Mouse (Mus musculus) MEL (cell line): ENCODE data around the gene Clca3b. TPM values are rescaled to one million over a fixed set of nuclear protein-coding genes. Genes with fewer than 3 reads are reported as not detected.

Source experiments
- DNase-seq: peaks from one replicate; pipeline ENCODE4 v3.0.0; 2011; ENCODE audit warnings: low read depth, low spot score
- H3K27ac ChIP-seq: 2 replicates; pipeline ENCODE4 v1.5.1; 2012; ENCODE audit warnings: low read depth, mild to moderate bottlenecking, control low read depth, low read length, moderate library complexity; ENCODE audit not compliant: control insufficient read depth
- H3K27me3 ChIP-seq, 2 experiments: fragments of 150-350 bp in 1 of 2; sonication (generic) in 1 of 2; 2 replicates each; pipeline ENCODE4 v1.6.1; 2012; ENCODE audit warnings: low read length in 2 of 2, mild to moderate bottlenecking in 2 of 2, improper control_type of control experiment in 1 of 2, moderate library complexity in 1 of 2; ENCODE audit not compliant: insufficient read depth in 2 of 2, control insufficient read depth in 1 of 2
- H3K36me3 ChIP-seq, 2 experiments: 2 replicates each; pipeline ENCODE4 v1.6.1; 2012 to 2014; ENCODE audit warnings: low read length in 2 of 2, improper control_type of control experiment in 1 of 2, inconsistent platforms in 1 of 2, mild to moderate bottlenecking in 1 of 2; ENCODE audit not compliant: insufficient read depth in 2 of 2, control insufficient read depth in 1 of 2
- H3K4me1 ChIP-seq, 2 experiments: fragments of 150-350 bp in 1 of 2; sonication (generic) in 1 of 2; 2 replicates each; pipeline ENCODE4 v1.6.1; 2012; ENCODE audit warnings: low read length in 2 of 2, improper control_type of control experiment in 1 of 2, mild to moderate bottlenecking in 1 of 2; ENCODE audit not compliant: insufficient read depth in 2 of 2, control insufficient read depth in 1 of 2
- H3K4me3 ChIP-seq, 2 experiments: fragments of 150-350 bp in 1 of 2; sonication (generic) in 1 of 2; 2 replicates each; pipeline ENCODE4 v1.5.1; 2012; ENCODE audit warnings: low read depth in 2 of 2, low read length in 2 of 2, mild to moderate bottlenecking in 2 of 2, moderate library complexity in 2 of 2, control low read depth in 1 of 2, improper control_type of control experiment in 1 of 2; ENCODE audit not compliant: control insufficient read depth in 1 of 2, insufficient read depth in 1 of 2
- H3K79me2 ChIP-seq: 2 replicates; pipeline ENCODE4 v1.6.1; 2012; ENCODE audit warnings: mild to moderate bottlenecking, low read length, moderate library complexity; ENCODE audit not compliant: control insufficient read depth, poor library complexity, insufficient read depth
- H3K9ac ChIP-seq: 2 replicates; pipeline ENCODE4 v1.6.1; 2012; ENCODE audit warnings: low read depth, mild to moderate bottlenecking, control low read depth, low read length, moderate library complexity; ENCODE audit not compliant: control insufficient read depth, poor library complexity, severe bottlenecking
- H3K9me3 ChIP-seq: fragments of 150-350 bp; sonication (generic); replicated peaks from 2 replicates; pipeline ENCODE4 v1.6.1; 2012; ENCODE audit warnings: mild to moderate bottlenecking, low read length, improper control_type of control experiment, moderate library complexity; ENCODE audit not compliant: insufficient read depth
- CHD1 ChIP-seq: IDR thresholded peaks from 2 replicates; pipeline ENCODE4 v1.6.1; 2012; ENCODE audit warnings: low read depth, mild to moderate bottlenecking, inconsistent platforms, low read length, improper control_type of control experiment
- CTCF ChIP-seq, 3 experiments: IDR thresholded peaks in 2 of 3; conservative IDR thresholded peaks in 1 of 3; 2 replicates each; pipeline ENCODE4 v1.5.1; 2011 to 2012; ENCODE audit warnings: low read length in 3 of 3, low read depth in 2 of 3, mild to moderate bottlenecking in 2 of 3, improper control_type of control experiment in 1 of 3, inconsistent platforms in 1 of 3, mixed read lengths in 1 of 3, moderate library complexity in 1 of 3; ENCODE audit not compliant: control insufficient read depth in 1 of 3, insufficient read depth in 1 of 3, poor library complexity in 1 of 3, severe bottlenecking in 1 of 3
- E2F4 ChIP-seq: IDR thresholded peaks from 2 replicates; pipeline ENCODE4 v1.6.1; 2011; ENCODE audit warnings: low read depth, low read length, improper control_type of control experiment, borderline replicate concordance
- ELF1 ChIP-seq: IDR thresholded peaks from 2 replicates; pipeline ENCODE4 v1.6.1; 2014; ENCODE audit warnings: low read depth, mild to moderate bottlenecking, inconsistent platforms, low read length, improper control_type of control experiment, moderate library complexity
- EP300 ChIP-seq, 2 experiments: IDR thresholded peaks; 2 replicates each; pipeline ENCODE4 v1.6.1; 2011; ENCODE audit warnings: improper control_type of control experiment in 2 of 2, low read length in 2 of 2, low read depth in 1 of 2, mild to moderate bottlenecking in 1 of 2
- ETS1 ChIP-seq: IDR thresholded peaks from 2 replicates; pipeline ENCODE4 v1.6.1; 2012; ENCODE audit warnings: low read depth, mild to moderate bottlenecking, inconsistent platforms, low read length, improper control_type of control experiment, moderate library complexity
- GABPA ChIP-seq: IDR thresholded peaks from 2 replicates; pipeline ENCODE4 v1.6.1; 2012; ENCODE audit warnings: low read depth, mild to moderate bottlenecking, inconsistent platforms, low read length, improper control_type of control experiment, moderate library complexity
- HCFC1 ChIP-seq: IDR thresholded peaks from 2 replicates; pipeline ENCODE4 v1.6.1; 2012; ENCODE audit warnings: low read depth, mild to moderate bottlenecking, inconsistent platforms, low read length, improper control_type of control experiment, moderate library complexity
- JUND ChIP-seq: IDR thresholded peaks from 2 replicates; pipeline ENCODE4 v1.6.1; 2011; ENCODE audit warnings: low read depth, mild to moderate bottlenecking, improper control_type of control experiment, low read length
- MAFK ChIP-seq: IDR thresholded peaks from 2 replicates; pipeline ENCODE4 v1.6.1; 2011; ENCODE audit warnings: low read depth, mild to moderate bottlenecking, low read length, improper control_type of control experiment, borderline replicate concordance
- MAX ChIP-seq: IDR thresholded peaks from 2 replicates; pipeline ENCODE4 v1.6.1; 2011; ENCODE audit warnings: low read length, improper control_type of control experiment
- MEF2A ChIP-seq: IDR thresholded peaks from 2 replicates; pipeline ENCODE4 v1.6.1; 2014; ENCODE audit warnings: low read depth, mild to moderate bottlenecking, inconsistent platforms, low read length, improper control_type of control experiment; ENCODE audit not compliant: poor library complexity, insufficient replicate concordance, severe bottlenecking; ENCODE audit errors: extremely low read depth
- MXI1 ChIP-seq: IDR thresholded peaks from 2 replicates; pipeline ENCODE4 v1.6.1; 2011; ENCODE audit warnings: mild to moderate bottlenecking, low read depth, low read length, improper control_type of control experiment
- POLR2A ChIP-seq, 2 experiments: IDR thresholded peaks; 2 replicates each; pipeline ENCODE4 v1.6.1; 2011 to 2012; ENCODE audit warnings: low read length in 2 of 2, mild to moderate bottlenecking in 2 of 2, control low read depth in 1 of 2, improper control_type of control experiment in 1 of 2, low read depth in 1 of 2, moderate library complexity in 1 of 2; ENCODE audit not compliant: control insufficient read depth in 1 of 2, insufficient read depth in 1 of 2, poor library complexity in 1 of 2
- RAD21 ChIP-seq: IDR thresholded peaks from 2 replicates; pipeline ENCODE4 v1.6.1; 2011; ENCODE audit warnings: mild to moderate bottlenecking, low read depth, low read length, improper control_type of control experiment
- SIN3A ChIP-seq: IDR thresholded peaks from 2 replicates; pipeline ENCODE4 v1.6.1; 2012; ENCODE audit warnings: low read length, improper control_type of control experiment, inconsistent platforms
- SMC3 ChIP-seq: IDR thresholded peaks from 2 replicates; pipeline ENCODE4 v1.6.1; 2011; ENCODE audit warnings: low read depth, low read length, improper control_type of control experiment
- TBP ChIP-seq: IDR thresholded peaks from 2 replicates; pipeline ENCODE4 v1.8.0; 2011; ENCODE audit warnings: low read depth, low read length, improper control_type of control experiment
- TCF12 ChIP-seq: IDR thresholded peaks from 2 replicates; pipeline ENCODE4 v1.6.1; 2014; ENCODE audit warnings: low read depth, mild to moderate bottlenecking, inconsistent platforms, low read length, improper control_type of control experiment, moderate library complexity
- UBTF ChIP-seq: IDR thresholded peaks from 2 replicates; pipeline ENCODE4 v1.6.1; 2012; ENCODE audit warnings: low read depth, mild to moderate bottlenecking, inconsistent platforms, low read length, improper control_type of control experiment, moderate library complexity, borderline replicate concordance; ENCODE audit not compliant: insufficient read depth
- USF1 ChIP-seq: IDR thresholded peaks from 2 replicates; pipeline ENCODE4 v1.6.1; 2014; ENCODE audit warnings: low read depth, mild to moderate bottlenecking, inconsistent platforms, low read length, improper control_type of control experiment, moderate library complexity
- ZC3H11A ChIP-seq: IDR thresholded peaks from 2 replicates; pipeline ENCODE4 v1.6.1; 2012; ENCODE audit warnings: low read depth, mild to moderate bottlenecking, inconsistent platforms, low read length, improper control_type of control experiment
- ZMIZ1 ChIP-seq: IDR thresholded peaks from 2 replicates; pipeline ENCODE4 v1.6.1; 2012; ENCODE audit warnings: low read depth, mild to moderate bottlenecking, inconsistent platforms, low read length, improper control_type of control experiment, moderate library complexity
- polyA plus RNA-seq, 2 experiments: library from polyadenylated mRNA; stranded (reverse) in 1 of 2; unstranded in 1 of 2; fragments of >175 nt in 1 of 2; fragments of >200 nt in 1 of 2; gene quantifications; 2 replicates each; pipeline versions ENCODE4 v1.2.1 to v1.2.4; 2012; ENCODE audit warnings: low replicate concordance in 2 of 2, low read depth in 1 of 2; ENCODE audit not compliant: insufficient read length in 2 of 2, insufficient read depth in 1 of 2, missing spikeins in 1 of 2
- total RNA-seq: library from RNA; depleted of rRNA; stranded (reverse); fragments of 300-350 nt; gene quantifications from 2 replicates; pipeline ENCODE4 v1.2.3, GENCODE M21; 2012

The Clca3b gene
- total and polyA plus RNA-seq, 3 experiments = 0.11 TPM; not detected in 2

GRCm38 (mm10) chr3:144849584-144849983, 427 bp upstream of the Clca3b start:
- no peaks in the 10 kb centered on the region for H3K4me1 ChIP-seq
- no peaks in the 10 kb centered on the region for H3K9me3 ChIP-seq
- H3K4me3 ChIP-seq = no peak overlapping the region
- no peak overlapping the region for H3K27ac ChIP-seq
- no peak overlapping the region for H3K9ac ChIP-seq
- no peaks in the 10 kb centered on the region for H3K79me2 ChIP-seq
- no peaks in the 10 kb centered on the region for H3K27me3 ChIP-seq
- TF ChIP-seq SIN3A (no peak), E2F4 (no peak), USF1 (no peak), SMC3 (no peak), UBTF (no peak), MXI1 (no peak), GABPA (no peak), TCF12 (no peak), ELF1 (no peak), ZMIZ1 (no peak), MAFK (no peak), MEF2A (no peak)
- TF ChIP-seq, all 39 proteins: peak for 0
- no peak for DNase-seq
- H3K36me3 ChIP-seq = no peaks in the 10 kb centered on the region

- TF ChIP-seq SMC3 = 0 out of 2 replicates have a peak, but pooled peaks have one; percentile 4
- no peak for TF ChIP-seq TBP
- no peak for TF ChIP-seq JUND
Measured at GRCm38 (mm10) chr3:144827257-144827656, 21.9 kb downstream of the Clca3b start.

GRCm38 (mm10) chr3:144825151-144825550, 24.0 kb downstream of the Clca3b start:
- Histone ChIP-seq H3K79me2 (no peaks in the 10 kb centered on the region), H3K4me3 (no peak overlapping the region), H3K27me3 (no peaks in the 10 kb centered on the region), H3K9ac (no peak overlapping the region), H3K27ac (no peak overlapping the region), H3K9me3 (no peaks in the 10 kb centered on the region), H3K36me3 (peaks cover 0 to 9% of the 10 kb centered on the region in 2 experiments; a peak in 2 of 4 replicates), H3K4me1 (peaks cover 2 to 6% of the 10 kb centered on the region in 2 experiments; a peak in 2 of 4 replicates)
- DNase-seq = peak; percentile 90
- TF ChIP-seq RAD21 (peak; percentile 95), ETS1 (no peak), SMC3 (peak; percentile 98), CHD1 (no peak), EP300 (IDR thresholded peaks at IDR 0.05; ENCODE audit: low read depth in 1 of 2, low read length in 2 of 2) (no peak), HCFC1 (no peak), MXI1 (no peak), POLR2A (IDR thresholded peaks at IDR 0.05; ENCODE audit: control insufficient read depth in 1 of 2, insufficient read depth in 1 of 2, low read depth in 1 of 2, low read length in 2 of 2, poor library complexity in 1 of 2) (no peak), MAX (no peak), SIN3A (peak; percentile 50; the same call in 1 of the 2 replicates), CTCF (IDR thresholded peaks at IDR 0.05 in 2 of 3, conservative IDR thresholded peaks at IDR 0.05 in 1 of 3; ENCODE audit: control insufficient read depth in 1 of 3, insufficient read depth in 1 of 3, low read depth in 2 of 3, low read length in 3 of 3, poor library complexity in 1 of 3, severe bottlenecking in 1 of 3) (peak; percentile 77 to 95 (median 88)), ZC3H11A (peak; percentile 95)

More at GRCm38 (mm10) chr3:144827257-144827656, 21.9 kb downstream of the Clca3b start:
- no peak overlapping the region for H3K27ac ChIP-seq
- peaks cover 2 to 6% of the 10 kb centered on the region in 2 experiments; a peak in 2 of 4 replicates for H3K4me1 ChIP-seq
- H3K36me3 ChIP-seq = peaks cover 0 to 5% of the 10 kb centered on the region in 2 experiments; a peak in 2 of 4 replicates
- no peaks in the 10 kb centered on the region for H3K27me3 ChIP-seq
- no peaks in the 10 kb centered on the region for H3K9me3 ChIP-seq
- no peak overlapping the region for H3K4me3 ChIP-seq
- H3K79me2 ChIP-seq = no peaks in the 10 kb centered on the region
- H3K9ac ChIP-seq = no peak overlapping the region
- no peak for DNase-seq
